Mouse (Mus musculus): Measurements from ENCODE around the gene Cldn6. TPM values are rescaled to one million over a fixed set of nuclear protein-coding genes. Genes with fewer than 3 reads are reported as not detected.

Gene Cldn6
- total and polyA plus RNA-seq, 2 experiments, result 0.46 TPM; not detected in 1

DNA sequence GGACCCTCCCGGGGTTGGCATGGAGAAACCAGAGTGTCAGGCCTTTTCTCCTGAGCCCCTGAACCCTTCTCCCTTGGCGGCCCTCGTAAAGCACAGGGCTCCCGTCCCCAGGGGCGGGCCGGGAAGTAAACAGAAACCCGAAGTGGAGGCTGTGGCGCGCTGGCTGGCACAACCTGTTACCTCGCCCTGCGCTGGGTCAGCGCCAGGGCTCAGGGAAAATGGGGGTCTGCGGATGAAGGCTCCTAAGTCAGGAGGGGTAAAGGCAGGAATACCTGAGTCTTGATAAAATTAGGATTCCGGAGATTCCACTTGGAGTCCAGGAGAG is 18.2 kb upstream of the Cldn6 start:
- Histone ChIP-seq H3K9ac (ENCODE audit: low read depth, low read length) (no peak overlapping the region), H3K36me3 (ENCODE audit: control insufficient read depth, insufficient read depth, low read length) (no peaks in the 10 kb centered on the region), H3K4me3 (ENCODE audit: insufficient read depth, low read depth, low read length) (peak overlapping the region; percentile 7; the same call in 1 of the 2 replicates), H3K4me1 (ENCODE audit: control insufficient read depth, insufficient read depth, low read length) (no peaks in the 10 kb centered on the region), H3K27ac (replicated peaks; ENCODE audit: insufficient read depth, low read depth, low read length) (no peak overlapping the region), H3K79me2 (ENCODE audit: control insufficient read depth, insufficient read depth, low read length) (no peaks in the 10 kb centered on the region), H3K27me3 (ENCODE audit: control insufficient read depth, insufficient read depth, low read length) (0 out of 2 replicates have a peak, but pooled peaks cover 4% of the 10 kb centered on the region)
- TF ChIP-seq POLR2A (IDR thresholded peaks at IDR 0.05; ENCODE audit: extremely low read depth, insufficient read depth, low read length) (no peak), CTCF (IDR thresholded peaks at IDR 0.05; ENCODE audit: low read depth, low read length) (no peak)
- DNase-seq (ENCODE audit: extremely low read depth, low read depth, low spot score), result no peak
- 2% methylated on average over 14 of the region's 14 CpGs for WGBS

GRCm38 (mm10) chr17:23661526-23661925 is 17.5 kb upstream of the Cldn6 start:
- WGBS, result 7% methylated on average over 9 of the region's 9 CpGs
- Histone ChIP-seq H3K36me3 (ENCODE audit: control insufficient read depth, insufficient read depth, low read length) (no peaks in the 10 kb centered on the region), H3K79me2 (ENCODE audit: control insufficient read depth, insufficient read depth, low read length) (no peaks in the 10 kb centered on the region), H3K4me1 (ENCODE audit: control insufficient read depth, insufficient read depth, low read length) (no peaks in the 10 kb centered on the region), H3K27ac (replicated peaks; ENCODE audit: insufficient read depth, low read depth, low read length) (no peak overlapping the region), H3K4me3 (ENCODE audit: insufficient read depth, low read depth, low read length) (no peak overlapping the region), H3K9ac (ENCODE audit: low read depth, low read length) (no peak overlapping the region), H3K27me3 (ENCODE audit: control insufficient read depth, insufficient read depth, low read length) (0 out of 2 replicates have a peak, but pooled peaks cover 4% of the 10 kb centered on the region)
- TF ChIP-seq POLR2A (IDR thresholded peaks at IDR 0.05; ENCODE audit: extremely low read depth, insufficient read depth, low read length), result no peak
- TF ChIP-seq CTCF (IDR thresholded peaks at IDR 0.05; ENCODE audit: low read depth, low read length), result peak; percentile 51
- DNase-seq (ENCODE audit: extremely low read depth, low read depth, low spot score), result no peak

GRCm38 (mm10) chr17:23664556-23665021 is 14.5 kb upstream of the Cldn6 start:
- H3K27me3 ChIP-seq (ENCODE audit: control insufficient read depth, insufficient read depth, low read length), result 0 out of 2 replicates have a peak, but pooled peaks cover 4% of the 10 kb centered on the region
- peak; percentile 33 for DNase-seq (ENCODE audit: extremely low read depth, low read depth, low spot score)
- no peak overlapping the region for H3K9ac ChIP-seq (ENCODE audit: low read depth, low read length)
- no peak overlapping the region for H3K27ac ChIP-seq (replicated peaks; ENCODE audit: insufficient read depth, low read depth, low read length)
- H3K4me1 ChIP-seq (ENCODE audit: control insufficient read depth, insufficient read depth, low read length), result no peaks in the 10 kb centered on the region
- TF ChIP-seq CTCF (IDR thresholded peaks at IDR 0.05; ENCODE audit: low read depth, low read length), result peak; percentile 42
- no peak for TF ChIP-seq POLR2A (IDR thresholded peaks at IDR 0.05; ENCODE audit: extremely low read depth, insufficient read depth, low read length)
- H3K36me3 ChIP-seq (ENCODE audit: control insufficient read depth, insufficient read depth, low read length), result no peaks in the 10 kb centered on the region
- H3K79me2 ChIP-seq (ENCODE audit: control insufficient read depth, insufficient read depth, low read length), result no peaks in the 10 kb centered on the region
- WGBS, result 24% methylated on average over 5 of the region's 5 CpGs
- H3K4me3 ChIP-seq (ENCODE audit: insufficient read depth, low read depth, low read length), result no peak overlapping the region

DNA sequence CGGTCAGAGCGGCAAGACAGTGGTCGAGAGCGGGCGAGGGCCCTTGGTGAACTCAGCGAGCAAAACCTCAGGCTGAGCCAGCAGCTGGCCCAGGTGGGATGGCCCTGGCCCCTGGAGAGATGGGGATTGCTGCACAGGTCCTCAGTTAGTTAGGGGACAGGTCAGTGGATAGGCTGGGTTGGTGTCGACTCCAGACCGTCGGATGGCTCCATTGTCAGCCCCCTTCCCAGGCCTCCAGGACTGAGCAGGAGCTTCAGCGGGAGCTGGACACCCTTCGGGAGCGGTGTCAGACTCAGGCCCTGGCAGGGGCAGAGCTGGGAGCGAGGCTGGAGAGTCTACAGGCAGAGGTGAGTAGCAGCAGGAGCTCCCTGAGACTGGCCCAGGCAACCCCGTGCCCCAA is 13.5 kb upstream of the Cldn6 start:
- 0 out of 2 replicates have a peak, but pooled peaks cover 4% of the 10 kb centered on the region for H3K27me3 ChIP-seq (ENCODE audit: control insufficient read depth, insufficient read depth, low read length)
- no peak for DNase-seq (ENCODE audit: extremely low read depth, low read depth, low spot score)
- H3K36me3 ChIP-seq (ENCODE audit: control insufficient read depth, insufficient read depth, low read length), result no peaks in the 10 kb centered on the region
- WGBS, result 89% methylated on average over 14 of the region's 14 CpGs
- H3K9ac ChIP-seq (ENCODE audit: low read depth, low read length), result no peak overlapping the region
- no peak overlapping the region for H3K4me3 ChIP-seq (ENCODE audit: insufficient read depth, low read depth, low read length)
- no peaks in the 10 kb centered on the region for H3K79me2 ChIP-seq (ENCODE audit: control insufficient read depth, insufficient read depth, low read length)
- no peak overlapping the region for H3K27ac ChIP-seq (replicated peaks; ENCODE audit: insufficient read depth, low read depth, low read length)
- TF ChIP-seq POLR2A (IDR thresholded peaks at IDR 0.05; ENCODE audit: extremely low read depth, insufficient read depth, low read length) (no peak), CTCF (IDR thresholded peaks at IDR 0.05; ENCODE audit: low read depth, low read length) (no peak)
- no peaks in the 10 kb centered on the region for H3K4me1 ChIP-seq (ENCODE audit: control insufficient read depth, insufficient read depth, low read length)

- H3K9ac ChIP-seq (ENCODE audit: low read depth, low read length), result no peak overlapping the region
- TF ChIP-seq CTCF (IDR thresholded peaks at IDR 0.05; ENCODE audit: low read depth, low read length) (no peak), POLR2A (IDR thresholded peaks at IDR 0.05; ENCODE audit: extremely low read depth, insufficient read depth, low read length) (no peak)
- no peak overlapping the region for H3K4me3 ChIP-seq (ENCODE audit: insufficient read depth, low read depth, low read length)
- H3K79me2 ChIP-seq (ENCODE audit: control insufficient read depth, insufficient read depth, low read length), result no peaks in the 10 kb centered on the region
- no peaks in the 10 kb centered on the region for H3K27me3 ChIP-seq (ENCODE audit: control insufficient read depth, insufficient read depth, low read length)
- no peak for DNase-seq (ENCODE audit: extremely low read depth, low read depth, low spot score)
- H3K36me3 ChIP-seq (ENCODE audit: control insufficient read depth, insufficient read depth, low read length), result no peaks in the 10 kb centered on the region
- H3K4me1 ChIP-seq (ENCODE audit: control insufficient read depth, insufficient read depth, low read length), result peaks cover 8% of the 10 kb centered on the region
- H3K27ac ChIP-seq (replicated peaks; ENCODE audit: insufficient read depth, low read depth, low read length), result no peak overlapping the region
- 95% methylated on average over 7 of the region's 7 CpGs for WGBS
These were observed 8.5 kb upstream of the Cldn6 start for GRCm38 (mm10) chr17:23670516-23671074.

DNA sequence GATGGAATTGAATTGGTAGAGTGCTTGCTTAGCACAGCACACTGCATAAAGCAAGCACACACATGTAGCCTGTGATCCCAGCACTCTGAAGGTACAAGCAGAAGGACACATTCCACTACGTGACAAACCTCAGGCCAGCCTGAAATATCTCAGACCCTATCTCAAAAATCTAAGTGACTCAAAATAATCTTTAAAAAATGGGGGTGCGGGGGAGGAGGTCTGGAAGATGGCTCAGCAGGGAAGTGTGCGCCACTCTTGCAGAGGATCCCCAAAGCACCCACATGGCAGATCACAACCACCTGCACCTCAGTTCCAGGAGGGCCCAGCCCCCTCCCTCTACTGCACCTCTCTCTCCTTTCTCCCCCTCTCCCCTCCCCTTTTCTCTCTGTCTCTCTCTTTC is 7.5 kb upstream of the Cldn6 start:
- DNase-seq (ENCODE audit: extremely low read depth, low read depth, low spot score), result no peak
- H3K27me3 ChIP-seq (ENCODE audit: control insufficient read depth, insufficient read depth, low read length), result no peaks in the 10 kb centered on the region
- TF ChIP-seq CTCF (IDR thresholded peaks at IDR 0.05; ENCODE audit: low read depth, low read length), result no peak
- no peak for TF ChIP-seq POLR2A (IDR thresholded peaks at IDR 0.05; ENCODE audit: extremely low read depth, insufficient read depth, low read length)
- no peak overlapping the region for H3K4me3 ChIP-seq (ENCODE audit: insufficient read depth, low read depth, low read length)
- H3K27ac ChIP-seq (replicated peaks; ENCODE audit: insufficient read depth, low read depth, low read length), result no peak overlapping the region
- H3K4me1 ChIP-seq (ENCODE audit: control insufficient read depth, insufficient read depth, low read length), result peaks cover 11% of the 10 kb centered on the region
- H3K36me3 ChIP-seq (ENCODE audit: control insufficient read depth, insufficient read depth, low read length), result no peaks in the 10 kb centered on the region
- WGBS, result 88% methylated on average over 3 of the region's 3 CpGs
- H3K9ac ChIP-seq (ENCODE audit: low read depth, low read length), result no peak overlapping the region
- H3K79me2 ChIP-seq (ENCODE audit: control insufficient read depth, insufficient read depth, low read length), result no peaks in the 10 kb centered on the region
